Mouse (Mus musculus): Measurements from ENCODE around the gene Srsy.
"Not testable (repeated sequence)": the region's sequence is repeated elsewhere in the genome, so short reads cannot be mapped to it uniquely, and the experiment has no call there.

Srsy gene

DNA sequence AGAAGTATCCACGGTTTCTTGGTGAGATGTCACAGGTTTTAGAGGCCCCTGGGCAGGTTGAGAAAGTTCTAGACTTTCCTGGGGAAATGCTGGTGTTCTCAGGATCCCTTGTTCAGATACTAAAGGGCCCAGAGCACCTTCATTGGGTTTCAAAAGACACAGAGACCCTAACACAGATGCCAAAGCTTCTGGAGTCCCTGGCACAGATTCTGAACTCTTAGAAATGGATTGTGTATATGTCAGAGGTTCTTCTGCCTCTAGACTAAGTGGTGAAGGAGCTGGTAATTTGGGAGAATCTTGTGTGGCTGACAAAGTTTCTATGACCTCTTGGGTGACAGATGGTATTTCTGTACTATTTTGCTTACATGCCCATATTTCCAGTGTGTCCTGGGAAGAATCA, at the start of gene Srsy:
Gene Srsy (minus strand): TSS at position 101 of the 400 bp plus-strand sequence.
- not testable (repeated sequence) for DNase-seq
